Mouse (Mus musculus) intestine, postnatal 0 days (tissue): ENCODE data around the gene Itm2c. TPM values are rescaled to one million over a fixed set of nuclear protein-coding genes. Genes with fewer than 3 reads are reported as not detected.
A peak's percentile ranks its signal among the peaks of the same experiment; 100 is the strongest.

Experiments used
- ATAC-seq: fragments of 200-750 bp; cut with Nextera tagmentation; 2 replicates; pipeline ENCODE4 v1.8.0; 2017; ENCODE audit warnings: mild to moderate bottlenecking, moderate TSS enrichment, moderate library complexity
- H3K27ac ChIP-seq: fragments of 300-500 bp; sonication (generic); 2 replicates; pipeline ENCODE4 v1.5.1; 2014; ENCODE audit warnings: mild to moderate bottlenecking, low read depth, low read length, moderate library complexity
- H3K27me3 ChIP-seq: fragments of 300-500 bp; sonication (generic); replicated peaks from 2 replicates; pipeline ENCODE4 v1.6.1; 2014; ENCODE audit warnings: low read length, mixed read lengths; ENCODE audit not compliant: control insufficient read depth, insufficient read depth
- H3K36me3 ChIP-seq: fragments of 300-500 bp; sonication (generic); 2 replicates; pipeline ENCODE4 v1.6.1; 2014; ENCODE audit warnings: mild to moderate bottlenecking, moderate library complexity; ENCODE audit not compliant: control insufficient read depth, insufficient read depth
- H3K4me1 ChIP-seq: fragments of 300-500 bp; sonication (generic); replicated peaks from 2 replicates; pipeline ENCODE4 v1.6.1; 2014; ENCODE audit warnings: antibody characterized with exemption, low read length, mixed read lengths; ENCODE audit not compliant: control insufficient read depth, insufficient read depth
- H3K4me2 ChIP-seq: fragments of 300-500 bp; sonication (generic); replicated peaks from 2 replicates; pipeline ENCODE4 v1.6.1; 2014; ENCODE audit warnings: low read depth, mild to moderate bottlenecking, moderate library complexity
- H3K4me3 ChIP-seq: fragments of 300-500 bp; sonication (generic); 2 replicates; pipeline ENCODE4 v1.5.1; 2014; ENCODE audit warnings: low read depth, low read length
- H3K9ac ChIP-seq: fragments of 300-500 bp; sonication (generic); 2 replicates; pipeline ENCODE4 v1.6.1; 2014; ENCODE audit warnings: mild to moderate bottlenecking, low read depth, low read length
- H3K9me3 ChIP-seq: fragments of 300-500 bp; sonication (generic); 2 replicates; pipeline ENCODE4 v1.6.1; 2016; ENCODE audit warnings: mixed run types; ENCODE audit not compliant: control insufficient read depth
- CTCF ChIP-seq: sonication (generic); IDR thresholded peaks from 2 replicates; pipeline ENCODE4 v1.5.1; 2016; ENCODE audit warnings: low read depth, mild to moderate bottlenecking, control low read depth, antibody characterized with exemption, moderate library complexity
- WGBS: fragments of 180-500 bp; shearing (Covaris S2); extraction: QIAGEN DNeasy Blood & Tissue Kit; methylation state at CpG from one replicate; pipeline ENCODE4 v1.1.7; 2014; 5-methylcytosine and 5-hydroxymethylcytosine counted together
- polyA plus RNA-seq: library from polyadenylated mRNA; unstranded; fragments of >200 nt; fragmentation: Nextera tagmentation; extraction: Ambion mirVana; gene quantifications from 2 replicates; pipeline ENCODE4 v1.2.1, GENCODE M21; 2015

Itm2c gene
- polyA plus RNA-seq, 1 experiment from 2014 or later = 113 TPM

- Histone ChIP-seq H3K36me3 (peaks cover 25% of the 10 kb centered on the region), H3K27me3 (no peaks in the 10 kb centered on the region), H3K9me3 (no peaks in the 10 kb centered on the region), H3K4me1 (no peaks in the 10 kb centered on the region), H3K4me3 (no peak overlapping the region), H3K4me2 (no peak overlapping the region), H3K27ac (no peak overlapping the region), H3K9ac (no peak overlapping the region)
- ATAC-seq = no peak
- whole genome bisulfite sequencing = 93% methylated on average over 2 of the region's 2 CpGs
- no peak for TF ChIP-seq CTCF
Observed at GRCm38 (mm10) chr1:85853865-85854264, 40.2 kb upstream of the Itm2c start.

DNA sequence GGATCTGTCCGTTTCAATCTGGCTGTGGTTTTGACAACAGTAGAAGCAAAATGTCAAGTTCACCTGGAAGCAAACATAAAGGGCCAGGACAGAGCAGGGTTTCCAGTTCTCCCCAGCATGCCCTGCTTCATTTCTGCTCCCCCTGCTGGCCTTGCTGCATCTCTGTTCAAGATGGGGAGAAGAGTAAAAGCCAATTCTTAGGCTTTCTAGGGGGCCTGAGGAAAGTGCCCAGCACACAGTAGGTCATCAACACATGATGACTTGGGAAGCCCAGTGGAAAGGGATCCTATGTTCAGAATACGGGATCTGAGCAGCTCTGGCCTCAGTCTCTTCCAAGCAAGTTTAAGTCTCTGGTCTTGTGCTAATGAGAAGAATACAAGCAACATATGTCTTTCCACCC is 39.6 kb upstream of the Itm2c start:
- no peaks in the 10 kb centered on the region for H3K9me3 ChIP-seq
- TF ChIP-seq CTCF = peak; percentile 45
- H3K27me3 ChIP-seq = no peaks in the 10 kb centered on the region
- ATAC-seq = no peak
- H3K9ac ChIP-seq = no peak overlapping the region
- WGBS = 60% methylated on average over 2 of the region's 2 CpGs
- no peaks in the 10 kb centered on the region for H3K4me1 ChIP-seq
- H3K36me3 ChIP-seq = peaks cover 19% of the 10 kb centered on the region
- H3K27ac ChIP-seq = no peak overlapping the region
- H3K4me3 ChIP-seq = no peak overlapping the region
- no peak overlapping the region for H3K4me2 ChIP-seq

DNA sequence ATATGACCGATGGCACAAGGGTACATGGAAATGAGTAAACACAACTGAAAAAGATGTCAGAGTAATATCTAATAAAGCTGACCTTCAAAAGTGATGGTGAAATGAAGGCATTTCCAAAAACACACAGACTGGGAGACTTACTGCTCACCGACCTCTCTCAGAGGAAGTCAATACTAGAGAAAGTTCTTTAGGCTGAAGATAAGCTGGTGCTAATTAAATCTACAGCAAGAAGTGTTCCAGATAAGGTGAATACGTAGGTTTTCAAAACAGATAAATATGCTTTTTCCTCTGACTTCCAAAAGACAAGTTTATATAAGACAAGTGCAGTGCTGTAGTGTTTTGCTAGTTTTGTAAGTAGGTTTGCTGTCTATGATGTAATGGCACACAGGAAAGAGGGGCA is 37.8 kb upstream of the Itm2c start:
- H3K4me3 ChIP-seq = no peak overlapping the region

DNA sequence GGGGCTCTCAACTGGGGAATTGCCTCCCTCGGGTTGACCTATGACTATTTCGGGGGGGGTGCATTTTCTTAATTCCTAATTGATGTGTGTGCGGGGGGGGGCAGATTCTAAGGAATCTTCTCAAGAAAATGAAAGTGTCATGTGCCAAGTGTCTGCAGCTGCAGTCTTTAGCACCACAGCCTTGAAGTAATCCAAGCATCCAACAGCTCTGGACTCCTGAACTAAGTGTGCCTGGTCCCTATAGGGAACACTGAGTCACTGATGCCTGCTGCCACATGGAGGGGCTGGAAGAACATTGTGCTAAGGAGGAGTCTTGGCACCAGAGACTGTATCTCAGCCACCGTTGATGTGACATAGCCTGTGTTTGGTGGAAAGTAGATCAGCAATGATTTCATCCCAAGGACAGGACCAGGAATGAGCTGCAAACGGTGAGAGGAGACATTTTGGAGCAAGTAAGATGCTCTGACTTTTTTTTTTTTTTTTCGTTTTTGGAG is 36.8 kb upstream of the Itm2c start:
- Histone ChIP-seq H3K27me3 (no peaks in the 10 kb centered on the region), H3K36me3 (no peaks in the 10 kb centered on the region; the same call in 1 of the 2 replicates), H3K4me3 (no peak overlapping the region), H3K27ac (no peak overlapping the region), H3K9ac (no peak overlapping the region), H3K4me2 (no peak overlapping the region), H3K4me1 (no peaks in the 10 kb centered on the region), H3K9me3 (0 out of 2 replicates have a peak, but pooled peaks cover 3% of the 10 kb centered on the region)
- no peak for ATAC-seq
- 80% methylated on average over 6 of the region's 6 CpGs for WGBS
- TF ChIP-seq CTCF = no peak; the same call in 1 of the 2 replicates

More for the DNA sequence above, 37.8 kb upstream of the Itm2c start:
- Histone ChIP-seq H3K4me2 (no peak overlapping the region), H3K4me1 (no peaks in the 10 kb centered on the region), H3K9me3 (no peaks in the 10 kb centered on the region), H3K9ac (no peak overlapping the region), H3K27me3 (no peaks in the 10 kb centered on the region), H3K27ac (no peak overlapping the region), H3K36me3 (peaks cover 7% of the 10 kb centered on the region; the same call in 1 of the 2 replicates)
- TF ChIP-seq CTCF = no peak
- no peak for ATAC-seq
- WGBS = 64% methylated on average over 3 of the region's 3 CpGs

GRCm38 (mm10) chr1:85864383-85864782 is 29.7 kb upstream of the Itm2c start:
- H3K9ac ChIP-seq = no peak overlapping the region
- H3K36me3 ChIP-seq = no peaks in the 10 kb centered on the region
- peak; percentile 73; the same call in 1 of the 2 replicates for ATAC-seq
- no peak overlapping the region for H3K4me3 ChIP-seq
- TF ChIP-seq CTCF = no peak
- 89% methylated on average over 10 of the region's 10 CpGs for WGBS
- H3K27me3 ChIP-seq = no peaks in the 10 kb centered on the region
- H3K9me3 ChIP-seq = 0 out of 2 replicates have a peak, but pooled peaks cover 5% of the 10 kb centered on the region
- H3K4me2 ChIP-seq = no peak overlapping the region
- H3K27ac ChIP-seq = no peak overlapping the region
- no peaks in the 10 kb centered on the region for H3K4me1 ChIP-seq

DNA sequence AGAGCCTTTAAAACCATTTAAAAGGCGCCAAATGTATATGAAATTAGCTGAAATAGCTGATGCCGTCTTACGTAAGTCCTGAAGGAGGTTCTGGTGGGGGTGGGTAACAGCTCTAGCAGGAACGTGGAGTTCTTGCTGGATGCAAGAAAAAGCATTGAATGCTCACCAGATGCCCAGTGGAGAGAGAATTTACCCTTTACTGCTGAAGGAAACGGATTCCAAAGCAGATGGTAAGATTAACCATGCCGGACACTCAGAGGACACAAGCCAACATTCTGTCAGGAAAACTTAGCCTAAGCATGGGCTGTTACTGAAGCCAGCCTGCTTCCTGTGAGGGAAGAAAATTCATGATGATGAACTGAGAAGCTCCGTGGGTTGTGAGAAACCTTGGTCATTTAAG is 24.1 kb upstream of the Itm2c start:
- no peak overlapping the region for H3K4me3 ChIP-seq
- TF ChIP-seq CTCF = no peak
- no peaks in the 10 kb centered on the region for H3K4me1 ChIP-seq
- 0 out of 2 replicates have a peak, but pooled peaks cover 2% of the 10 kb centered on the region for H3K9me3 ChIP-seq
- H3K27me3 ChIP-seq = no peaks in the 10 kb centered on the region
- H3K9ac ChIP-seq = no peak overlapping the region
- H3K27ac ChIP-seq = no peak overlapping the region
- ATAC-seq = no peak
- WGBS = 84% methylated on average over 7 of the region's 7 CpGs
- H3K36me3 ChIP-seq = no peaks in the 10 kb centered on the region
- no peak overlapping the region for H3K4me2 ChIP-seq
